Mouse (Mus musculus) myocyte (in vitro differentiated cells): ENCODE measurements around the gene Slc25a40.

ENCODE experiments used
- POLR2A ChIP-seq: IDR thresholded peaks from one replicate; pipeline ENCODE4 v1.6.1; 2011; ENCODE audit warnings: low read depth, mild to moderate bottlenecking, control low read depth, moderate library complexity; ENCODE audit not compliant: insufficient read length
- TCF12 ChIP-seq: IDR thresholded peaks from one replicate; pipeline ENCODE4 v1.6.1; 2011; ENCODE audit warnings: mild to moderate bottlenecking, control low read depth; ENCODE audit not compliant: poor library complexity, insufficient read depth, severe bottlenecking
- USF1 ChIP-seq: IDR thresholded peaks from one replicate; pipeline ENCODE4 v1.6.1; 2011; ENCODE audit warnings: low read depth, mild to moderate bottlenecking, control low read depth, moderate library complexity

- TF ChIP-seq POLR2A (no peak), TCF12 (no peak), USF1 (no peak)
Measured at GRCm38 (mm10) chr5:8417443-8417842, 5.2 kb upstream of the Slc25a40 start.
